Mouse (Mus musculus) right cerebral cortex, postnatal 14 days (tissue): ENCODE data around the gene Gm10322.

Source experiments
- DNase-seq: peaks from one replicate; pipeline ENCODE4 v3.0.0; 2022

Gm10322 gene

GRCm38 (mm10) chr10:59602891-59603290 is 13.0 kb upstream of the Gm10322 start:
- peak; percentile 36 for DNase-seq

GRCm38 (mm10) chr10:59603843-59604242 is 12.0 kb upstream of the Gm10322 start:
- no peak for DNase-seq

- DNase-seq, result no peak
These were observed 10.9 kb upstream of the Gm10322 start for GRCm38 (mm10) chr10:59604879-59605464.

- DNase-seq, result no peak
These were observed 2.6 kb upstream of the Gm10322 start for GRCm38 (mm10) chr10:59613276-59613675.

GRCm38 (mm10) chr10:59614141-59614540 is 1.7 kb upstream of the Gm10322 start:
- DNase-seq, result no peak

- DNase-seq, result no peak
These were observed 452 bp upstream of the Gm10322 start for GRCm38 (mm10) chr10:59615411-59615810.

- DNase-seq, result peak; percentile 93
These were observed 659 bp downstream of the Gm10322 start, which contains the start of gene Mcu for GRCm38 (mm10) chr10:59616522-59616921. TSS of gene Mcu (minus strand) at chr10:59616692.

- DNase-seq, result no peak
These were observed 1.9 kb downstream of the Gm10322 start for GRCm38 (mm10) chr10:59617776-59618175.

GRCm38 (mm10) chr10:59621355-59621754 is 5.5 kb downstream of the Gm10322 start:
- DNase-seq, result no peak

DNA sequence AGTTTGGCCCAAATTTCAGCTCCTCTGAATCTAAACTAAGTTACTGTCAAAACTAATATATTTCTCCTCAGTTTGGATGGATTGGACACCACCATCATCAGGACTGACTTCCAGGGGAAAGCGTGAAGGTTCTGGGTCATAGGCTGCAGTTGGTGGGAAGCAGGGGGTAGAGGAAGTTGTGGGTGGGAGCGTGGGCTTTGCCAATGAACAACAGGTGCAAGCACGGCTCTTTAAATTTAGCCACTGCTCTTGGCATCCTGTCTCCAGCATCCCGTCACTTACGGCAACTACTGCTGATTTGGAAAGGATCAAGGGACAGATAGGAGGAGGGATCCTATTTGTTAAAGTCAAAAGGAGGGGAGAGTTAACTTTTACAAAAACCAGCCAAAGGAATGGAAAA is 7.6 kb downstream of the Gm10322 start:
- no peak for DNase-seq

DNA sequence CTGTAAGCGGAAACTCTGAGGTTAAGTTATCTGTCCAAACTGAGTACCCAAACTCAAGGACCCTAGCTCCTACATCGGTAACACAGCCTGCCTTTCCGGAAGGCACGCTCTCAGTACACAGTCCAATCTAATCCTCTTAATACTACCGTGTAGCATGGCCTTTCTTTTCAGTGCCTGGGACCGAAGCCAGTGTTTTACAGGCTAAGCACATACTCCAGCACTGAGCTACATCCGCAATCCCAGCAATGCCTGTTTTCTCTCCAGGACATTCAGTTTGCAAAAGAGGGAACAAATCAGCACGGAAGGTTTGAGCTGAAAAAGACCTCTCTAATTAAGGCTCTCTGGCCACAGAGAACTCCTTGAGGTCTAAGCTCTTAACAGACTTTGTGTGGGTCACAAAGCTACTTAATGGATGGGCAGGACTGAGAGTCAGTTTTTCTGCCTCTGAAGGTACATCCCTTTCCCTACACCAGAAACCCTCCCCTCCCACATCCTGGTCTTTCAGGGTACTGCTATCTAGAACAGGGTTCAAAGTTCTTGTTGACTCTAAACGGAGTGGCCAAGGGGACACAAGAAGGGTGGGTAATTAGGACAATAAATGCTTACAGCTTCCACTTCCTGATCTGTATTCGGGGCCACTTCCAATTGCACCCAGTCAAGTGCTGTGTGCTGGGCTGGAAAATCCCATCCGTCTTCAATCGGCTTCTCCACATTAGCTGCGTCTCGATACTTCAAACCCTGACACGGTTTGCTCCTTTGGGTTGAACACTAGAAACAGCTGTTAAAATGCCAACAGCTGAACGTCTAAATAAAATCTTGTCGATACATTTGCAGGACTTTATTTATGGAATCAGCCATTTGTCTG is 13.0 kb downstream of the Gm10322 start:
- no peak for DNase-seq

DNA sequence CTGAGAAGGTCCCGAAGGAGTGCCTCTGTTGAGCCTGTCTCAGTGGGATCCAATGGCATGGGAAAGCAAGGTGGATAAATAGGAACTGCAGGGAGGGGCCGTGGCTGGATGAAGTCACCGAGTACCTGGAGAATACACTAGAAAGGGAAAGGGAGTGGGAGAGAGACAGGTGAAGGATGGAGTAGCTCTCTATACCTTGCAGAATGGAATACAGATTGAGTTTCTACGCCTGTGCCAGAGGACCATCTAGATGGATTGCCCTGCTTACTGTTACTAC is 13.6 kb downstream of the Gm10322 start:
- DNase-seq, result no peak

DNA sequence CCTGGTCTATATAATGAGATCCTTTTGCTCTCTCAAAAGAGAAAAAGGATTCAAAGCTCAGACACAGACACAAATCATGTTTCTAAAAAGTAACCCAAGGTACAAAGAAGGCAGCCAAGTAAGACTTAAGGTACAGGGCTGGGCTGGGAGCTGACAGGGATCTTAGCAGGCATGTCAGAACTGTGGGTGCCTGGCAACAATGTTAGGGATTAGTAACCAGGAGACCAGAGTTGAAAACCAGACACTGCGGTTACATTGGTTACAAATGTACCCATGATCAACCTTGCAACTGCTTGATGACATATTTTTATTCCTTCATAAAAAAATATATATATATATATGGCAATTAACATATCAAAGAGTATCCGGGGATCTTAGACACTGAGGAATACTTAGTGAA is 20.2 kb downstream of the Gm10322 start:
- no peak for DNase-seq

DNA sequence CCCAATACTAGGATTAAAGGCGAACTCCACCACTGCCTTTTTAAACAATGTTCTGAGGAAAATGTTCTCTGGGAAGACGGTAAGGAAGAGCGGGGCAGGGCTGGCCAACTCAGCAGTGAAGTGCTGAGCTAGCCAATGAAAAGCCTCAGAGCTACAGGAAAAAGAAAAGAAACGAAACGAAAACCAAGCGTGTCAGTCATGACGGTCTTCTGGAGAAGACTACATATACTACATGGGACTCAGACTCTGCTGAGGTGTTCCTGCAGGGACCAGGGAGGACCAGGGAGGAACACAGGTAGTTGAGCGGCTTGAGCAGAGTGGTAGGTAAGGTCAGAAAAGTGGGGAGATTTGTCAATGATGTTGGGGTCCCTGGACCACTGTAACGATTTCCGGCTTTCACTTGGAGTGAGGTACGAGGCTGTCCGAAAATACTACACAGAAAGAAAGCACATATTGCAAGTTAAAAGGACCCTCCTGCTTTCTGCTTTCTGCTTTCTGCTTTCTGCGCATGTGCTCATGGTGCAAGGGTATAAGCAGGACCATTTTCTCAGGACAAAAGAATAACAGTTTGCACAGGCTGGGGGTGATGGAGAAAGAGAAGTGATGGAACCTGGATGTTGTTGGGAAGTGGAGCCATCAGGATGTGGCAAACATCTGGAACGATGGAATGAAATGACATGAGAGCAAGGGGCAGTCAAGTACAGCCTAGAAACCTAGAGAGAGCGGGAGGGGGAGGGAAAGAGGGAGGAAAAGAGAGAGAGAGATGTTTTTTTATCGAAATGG is 21.1 kb downstream of the Gm10322 start:
- DNase-seq, result no peak

DNA sequence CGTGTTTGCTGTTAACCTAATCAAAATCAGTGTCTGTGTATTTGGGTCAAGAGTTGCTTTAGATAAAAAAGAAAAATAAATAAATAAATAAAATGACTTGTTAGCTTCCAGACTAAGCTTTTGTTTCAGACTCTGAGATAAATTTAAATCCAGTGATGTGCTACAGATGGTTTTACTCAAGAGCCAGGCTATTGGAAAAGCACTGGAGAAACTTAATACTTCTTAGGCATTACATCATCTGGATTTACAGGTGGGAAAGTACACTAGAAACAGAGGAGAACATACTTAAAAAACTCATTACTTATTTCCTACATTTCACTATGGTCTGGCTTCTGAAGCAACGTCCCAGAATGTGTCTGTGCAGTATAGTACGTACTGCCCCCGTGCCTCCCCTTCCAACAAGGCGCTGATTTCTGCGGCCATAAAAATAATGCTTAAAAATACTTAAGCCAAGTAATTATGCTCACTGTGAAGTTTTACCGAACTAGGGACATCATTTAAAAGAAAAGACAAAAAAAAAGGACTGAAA is 21.8 kb downstream of the Gm10322 start:
- no peak for DNase-seq

DNA sequence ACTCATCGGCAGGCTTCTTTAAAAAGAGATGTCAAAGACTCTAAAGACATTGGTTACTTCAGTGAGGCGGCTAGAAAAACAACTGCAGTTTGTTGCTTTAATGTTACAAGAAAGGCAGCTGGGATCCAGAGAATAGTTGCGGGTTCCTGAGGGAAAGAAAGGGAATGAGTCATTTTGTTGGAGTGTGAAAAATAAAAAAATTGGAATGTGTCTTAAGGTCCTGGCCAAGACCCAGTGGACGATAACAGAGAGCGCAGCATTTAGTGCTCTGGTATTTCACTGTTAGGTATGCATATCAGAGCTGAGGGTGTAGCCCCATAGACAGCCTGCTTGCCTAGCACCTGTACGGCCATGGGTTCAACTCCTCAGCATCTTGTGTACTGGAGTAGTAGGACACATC is 22.7 kb downstream of the Gm10322 start:
- no peak for DNase-seq

DNA sequence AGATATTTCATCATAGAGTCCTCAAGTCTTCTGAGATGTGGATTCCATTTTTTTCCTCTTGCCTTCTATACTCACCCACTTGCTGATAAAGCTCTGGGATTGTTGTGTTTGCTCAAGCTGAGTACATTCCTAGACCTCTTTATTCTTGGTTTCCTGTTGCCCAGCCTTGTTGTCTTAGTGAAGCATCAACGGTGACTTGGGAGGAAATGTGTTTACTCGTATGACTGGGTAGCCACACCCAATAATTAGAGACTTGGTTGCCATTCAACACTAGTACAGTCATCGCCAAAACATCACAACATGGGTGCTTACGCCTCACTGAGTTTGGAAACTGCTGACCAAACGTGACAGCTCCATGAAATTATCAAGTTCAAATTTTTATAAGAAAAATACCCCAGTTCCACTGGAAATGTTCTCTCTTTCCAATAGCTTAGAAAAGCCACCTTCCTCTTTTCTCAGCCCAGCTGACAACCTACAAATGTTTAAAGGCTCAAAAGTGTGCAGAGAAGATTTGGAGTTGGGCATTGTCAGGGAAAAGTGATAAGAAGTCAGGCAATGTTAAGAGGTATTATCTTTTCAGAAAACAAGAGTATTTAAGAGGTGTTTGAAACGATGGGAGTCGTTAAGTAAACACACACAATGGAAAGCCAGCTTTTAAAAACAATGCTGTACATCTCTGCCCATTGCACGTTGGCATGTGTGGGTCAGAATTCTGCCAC is 27.0 kb downstream of the Gm10322 start:
- DNase-seq, result no peak

DNA sequence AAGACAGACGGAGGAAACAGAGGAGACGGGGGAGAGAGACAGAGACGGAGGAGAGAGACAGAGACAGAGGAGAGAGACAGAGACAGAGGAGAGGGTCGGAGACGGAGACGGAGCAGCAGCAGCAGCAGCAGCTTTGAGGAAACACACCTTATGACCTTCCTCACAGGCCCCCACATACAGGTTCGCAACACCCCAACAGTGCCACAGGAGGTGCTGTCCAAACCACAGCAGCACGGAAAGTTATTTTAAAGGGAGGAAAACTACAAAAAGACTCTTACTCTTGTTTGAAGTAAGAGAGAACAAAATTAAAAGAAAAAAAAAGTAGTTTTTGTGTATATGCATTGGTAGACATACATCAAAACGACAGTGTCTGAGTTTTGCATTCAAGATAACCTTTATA is 27.8 kb downstream of the Gm10322 start:
- no peak for DNase-seq

GRCm38 (mm10) chr10:59644710-59645109 is 28.8 kb downstream of the Gm10322 start:
- DNase-seq, result no peak

DNA sequence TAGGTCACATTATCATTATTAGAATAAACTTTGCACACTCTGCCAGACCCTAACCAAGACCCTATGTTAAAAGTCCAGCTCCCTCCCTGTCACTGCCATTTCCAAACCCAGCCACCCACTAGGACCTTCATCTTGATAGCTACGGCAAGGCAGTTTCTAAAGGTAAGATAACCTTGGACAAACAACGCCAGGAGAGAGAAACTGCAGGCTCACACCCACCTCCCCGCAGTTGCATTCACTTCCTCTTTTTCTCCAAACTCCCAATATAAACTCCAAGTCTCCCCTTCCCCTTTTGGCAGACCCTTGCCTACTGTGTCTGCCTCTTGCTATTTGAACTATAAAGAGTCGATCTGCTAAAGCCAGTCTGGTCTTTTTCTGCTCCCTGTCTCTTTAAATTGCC is 29.3 kb downstream of the Gm10322 start:
- no peak for DNase-seq

DNA sequence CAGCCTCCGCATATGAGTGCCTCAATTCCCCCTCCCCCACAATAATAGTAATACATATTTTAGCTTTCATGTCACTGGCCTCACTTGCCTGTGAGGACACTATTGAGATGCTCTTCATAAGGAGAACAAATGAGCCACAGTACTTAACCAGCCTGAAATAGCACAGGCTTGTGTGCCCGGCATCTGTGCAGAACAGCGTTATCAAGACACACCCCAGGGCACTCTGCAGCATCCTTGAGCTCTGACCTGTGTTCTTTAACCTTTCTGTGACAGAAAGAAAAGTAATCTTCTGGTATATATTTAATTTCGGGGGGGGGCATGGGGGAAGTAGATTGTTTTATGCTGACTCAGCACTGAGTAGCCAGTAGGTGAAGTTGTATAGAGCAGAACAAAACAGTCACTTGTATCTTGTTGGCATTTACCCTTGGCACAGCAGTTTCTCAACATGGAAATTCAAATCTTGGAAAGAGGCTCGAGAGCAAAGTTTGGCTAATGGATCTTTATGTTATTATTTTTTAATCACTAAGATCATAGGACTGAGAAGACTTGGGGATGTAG is 31.0 kb downstream of the Gm10322 start:
- no peak for DNase-seq

- no peak for DNase-seq
These were observed 40.9 kb downstream of the Gm10322 start for GRCm38 (mm10) chr10:59656799-59657198.

DNA sequence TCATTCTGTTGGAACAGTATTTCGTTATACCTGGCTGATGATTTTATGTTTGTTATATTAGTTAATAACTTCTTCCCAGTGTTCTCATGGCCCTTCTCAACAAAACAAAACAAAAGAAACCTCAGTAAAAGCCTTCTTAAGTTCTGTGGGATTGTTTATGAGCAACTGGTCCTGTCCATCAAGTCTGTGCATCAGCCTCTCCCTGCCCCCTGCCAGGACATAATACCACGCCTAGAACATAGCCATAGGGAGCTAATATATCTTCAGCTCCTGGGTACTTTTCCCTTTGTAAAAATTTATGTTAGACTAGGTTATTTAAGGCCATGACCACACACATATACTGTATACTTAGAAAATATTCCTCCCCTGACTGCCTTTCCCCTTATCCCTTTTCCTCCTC is 48.9 kb downstream of the Gm10322 start:
- DNase-seq, result no peak
